In the genomic region with DNA sequence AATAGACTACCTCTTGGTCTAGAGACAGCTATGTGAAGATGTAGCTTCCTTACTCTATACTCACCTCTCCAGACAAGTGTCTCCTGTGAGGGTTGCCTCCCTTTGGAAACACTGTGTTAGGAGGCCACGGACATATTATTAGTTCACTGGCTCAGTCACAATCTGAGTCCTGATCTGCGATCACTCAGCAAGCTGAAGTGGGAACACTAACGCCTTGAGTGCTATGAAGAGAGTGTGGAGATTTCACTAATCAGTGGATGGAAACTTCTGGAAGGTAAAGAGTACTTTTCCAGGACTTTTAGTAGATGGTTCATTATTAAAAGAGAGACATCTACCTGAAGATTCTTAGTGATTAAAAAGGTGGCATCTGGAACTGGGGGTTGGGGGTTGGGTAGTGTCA, we compare ENCODE assay signal across 16 mouse cellular contexts.
"Had no signal": no experiment of that assay in that cellular context is flagged by ENCODE, and none has a peak within 500 bp of the region (broad histone marks: within the 10 kb centered on the region; RNA-seq: fewer than 3 reads in every experiment).

No protein-coding gene starts in this region.

- H3K4me2 ChIP-seq: neural tube, embryonic 13.5 days; neural tube, embryonic 15.5 days; stomach, embryonic 15.5 days had no signal

- H3K27ac ChIP-seq: neural tube, embryonic 13.5 days; neural tube, embryonic 15.5 days; stomach, embryonic 15.5 days; stomach, postnatal 0 days had no signal

- H3K9ac ChIP-seq: neural tube, embryonic 13.5 days; neural tube, embryonic 15.5 days; stomach, embryonic 15.5 days had no signal

- H3K27me3 ChIP-seq: neural tube, embryonic 13.5 days; neural tube, embryonic 15.5 days; stomach, embryonic 15.5 days had no signal

- H3K4me3 ChIP-seq: neural tube, embryonic 13.5 days; neural tube, embryonic 15.5 days; stomach, embryonic 15.5 days had no signal

- H3K9me3 ChIP-seq: neural tube, embryonic 13.5 days; neural tube, embryonic 15.5 days; stomach, embryonic 15.5 days had no signal

- H3K36me3 ChIP-seq: neural tube, embryonic 13.5 days; neural tube, embryonic 15.5 days; stomach, embryonic 15.5 days had no signal

- H3K4me1 ChIP-seq: neural tube, embryonic 13.5 days; neural tube, embryonic 15.5 days; stomach, embryonic 15.5 days had no signal

- DNase-seq: retina, postnatal 1 day; right cerebral cortex, adult 18-20 months; right cerebral cortex, postnatal 14 days; right cerebral cortex, postnatal 25 days; right cerebral cortex, postnatal 4 days; spleen, adult 18-20 months; thymus, adult 18-20 months; thymus, adult 2 months; thymus, postnatal 14 days; thymus, postnatal 25 days; thymus, postnatal 36 days; thymus, postnatal 4 days had no signal
